Mouse (Mus musculus) CH12.LX (cell line): Measurements from ENCODE around the gene Hspa1l. TPM values are rescaled to one million over a fixed set of nuclear protein-coding genes. Genes with fewer than 3 reads are reported as not detected.

ENCODE experiments used
- DNase-seq: peaks from one replicate; pipeline ENCODE4 v3.0.0-alpha.2; 2013; ENCODE audit errors: extremely low read depth
- H3K27ac ChIP-seq: 2 replicates; pipeline ENCODE4 v1.5.1; 2012; ENCODE audit warnings: low read depth, mild to moderate bottlenecking, control low read depth, moderate library complexity; ENCODE audit not compliant: insufficient read depth
- H3K27me3 ChIP-seq: replicated peaks from 2 replicates; pipeline ENCODE3; 2012; ENCODE audit warnings: inconsistent platforms
- H3K36me3 ChIP-seq, 2 experiments: replicated peaks in 1 of 2; 2 replicates each; pipeline versions ENCODE3 to v1.6.1; 2012; ENCODE audit warnings: inconsistent platforms in 1 of 2, low read length in 1 of 2, mild to moderate bottlenecking in 1 of 2, mixed read lengths in 1 of 2, moderate library complexity in 1 of 2; ENCODE audit not compliant: control insufficient read depth in 1 of 2, insufficient read depth in 1 of 2
- H3K4me1 ChIP-seq, 2 experiments: 2 replicates each; pipeline ENCODE4 v1.6.1; 2012; ENCODE audit warnings: inconsistent platforms in 1 of 2, moderate library complexity in 1 of 2; ENCODE audit not compliant: insufficient read depth in 2 of 2, control insufficient read depth in 1 of 2
- H3K4me2 ChIP-seq: 2 replicates; pipeline ENCODE4 v1.6.1; 2012; ENCODE audit warnings: low read depth, mild to moderate bottlenecking, control low read depth; ENCODE audit not compliant: poor library complexity, insufficient read depth, severe bottlenecking
- H3K4me3 ChIP-seq, 3 experiments: fragments of 150-350 bp in 1 of 3; sonication (generic) in 1 of 3; replicated peaks in 1 of 3; 2 replicates each; pipeline versions ENCODE3 to v1.5.1; 2011 to 2012; ENCODE audit warnings: low read depth in 2 of 3, low read length in 2 of 3, mild to moderate bottlenecking in 2 of 3, moderate library complexity in 2 of 3, control low read depth in 1 of 3, improper control_type of control experiment in 1 of 3, inconsistent platforms in 1 of 3, mixed read lengths in 1 of 3; ENCODE audit not compliant: poor library complexity in 1 of 3
- H3K79me2 ChIP-seq: replicated peaks from 2 replicates; pipeline ENCODE4 v1.6.1; 2012; ENCODE audit warnings: mild to moderate bottlenecking, moderate library complexity; ENCODE audit not compliant: control insufficient read depth, poor library complexity, insufficient read depth, severe bottlenecking; ENCODE audit errors: extremely low read depth
- H3K9ac ChIP-seq: 2 replicates; pipeline ENCODE4 v1.6.1; 2012; ENCODE audit warnings: low read depth, mild to moderate bottlenecking, control low read depth, moderate library complexity; ENCODE audit not compliant: insufficient read depth
- H3K9me3 ChIP-seq: replicated peaks from 2 replicates; pipeline ENCODE3; 2012; ENCODE audit warnings: low read length, inconsistent platforms, mixed read lengths
- BHLHE40 ChIP-seq: IDR thresholded peaks from 2 replicates; pipeline ENCODE4 v1.6.1; 2011; ENCODE audit warnings: mild to moderate bottlenecking, low read depth, low read length, improper control_type of control experiment
- CHD1 ChIP-seq: IDR thresholded peaks from 2 replicates; pipeline ENCODE4 v1.6.1; 2012; ENCODE audit warnings: low read depth, low read length, improper control_type of control experiment, inconsistent platforms
- CHD2 ChIP-seq: IDR thresholded peaks from 2 replicates; pipeline ENCODE4 v1.6.1; 2011; ENCODE audit warnings: low read length, improper control_type of control experiment
- CTCF ChIP-seq, 2 experiments: IDR thresholded peaks in 1 of 2; conservative IDR thresholded peaks in 1 of 2; 2 replicates each; pipeline ENCODE4 v1.5.1; 2011 to 2012; ENCODE audit warnings: low read depth in 2 of 2, low read length in 2 of 2, improper control_type of control experiment in 1 of 2, inconsistent platforms in 1 of 2, mild to moderate bottlenecking in 1 of 2, moderate library complexity in 1 of 2
- E2F4 ChIP-seq: IDR thresholded peaks from 2 replicates; pipeline ENCODE4 v1.6.1; 2011; ENCODE audit warnings: low read depth, low read length, improper control_type of control experiment; ENCODE audit not compliant: insufficient replicate concordance
- ELF1 ChIP-seq: IDR thresholded peaks from 2 replicates; pipeline ENCODE4 v1.6.1; 2014; ENCODE audit warnings: low read depth, mild to moderate bottlenecking, inconsistent platforms, low read length, improper control_type of control experiment
- EP300 ChIP-seq: IDR thresholded peaks from 2 replicates; pipeline ENCODE4 v1.6.1; 2011; ENCODE audit warnings: low read length, improper control_type of control experiment
- ETS1 ChIP-seq: conservative IDR thresholded peaks from 2 replicates; pipeline ENCODE4 v1.6.1; 2012; ENCODE audit warnings: low read depth, mild to moderate bottlenecking, inconsistent platforms, low read length, improper control_type of control experiment, moderate library complexity
- GABPA ChIP-seq: IDR thresholded peaks from 2 replicates; pipeline ENCODE4 v1.6.1; 2012; ENCODE audit warnings: low read depth, low read length, improper control_type of control experiment, inconsistent platforms; ENCODE audit not compliant: insufficient replicate concordance
- HCFC1 ChIP-seq: IDR thresholded peaks from 2 replicates; pipeline ENCODE4 v1.6.1; 2012; ENCODE audit warnings: low read depth, mild to moderate bottlenecking, inconsistent platforms, low read length, improper control_type of control experiment
- IRF4 ChIP-seq: IDR thresholded peaks from 2 replicates; pipeline ENCODE4 v1.6.1; 2014; ENCODE audit warnings: low read depth, mild to moderate bottlenecking, inconsistent platforms, low read length, improper control_type of control experiment
- JUN ChIP-seq: IDR thresholded peaks from 2 replicates; pipeline ENCODE4 v1.6.1; 2011; ENCODE audit warnings: low read depth, mild to moderate bottlenecking, low read length, improper control_type of control experiment, moderate library complexity; ENCODE audit not compliant: insufficient read depth
- JUND ChIP-seq: conservative IDR thresholded peaks from 2 replicates; pipeline ENCODE4 v1.6.1; 2011; ENCODE audit warnings: low read depth, low read length, improper control_type of control experiment
- KAT2A ChIP-seq: IDR thresholded peaks from 2 replicates; pipeline ENCODE4 v1.6.1; 2012; ENCODE audit warnings: low read length, improper control_type of control experiment, inconsistent platforms; ENCODE audit not compliant: insufficient replicate concordance
- MAFK ChIP-seq: IDR thresholded peaks from 2 replicates; pipeline ENCODE4 v1.6.1; 2011; ENCODE audit warnings: low read length, improper control_type of control experiment; ENCODE audit not compliant: insufficient replicate concordance
- MAX ChIP-seq: IDR thresholded peaks from 2 replicates; pipeline ENCODE4 v1.6.1; 2011; ENCODE audit warnings: low read length, improper control_type of control experiment
- MAZ ChIP-seq: IDR thresholded peaks from 2 replicates; pipeline ENCODE4 v1.6.1; 2012; ENCODE audit warnings: low read depth, mild to moderate bottlenecking, inconsistent platforms, low read length, improper control_type of control experiment, moderate library complexity
- MEF2A ChIP-seq: IDR thresholded peaks from 2 replicates; pipeline ENCODE4 v1.6.1; 2014; ENCODE audit warnings: low read depth, mild to moderate bottlenecking, inconsistent platforms, low read length, improper control_type of control experiment, borderline replicate concordance
- MXI1 ChIP-seq: IDR thresholded peaks from 2 replicates; pipeline ENCODE4 v1.6.1; 2011; ENCODE audit warnings: mild to moderate bottlenecking, low read depth, low read length, improper control_type of control experiment
- MYC ChIP-seq: IDR thresholded peaks from 2 replicates; pipeline ENCODE4 v1.6.1; 2011; ENCODE audit warnings: low read depth, mild to moderate bottlenecking, improper control_type of control experiment, low read length
- NELFE ChIP-seq: IDR thresholded peaks from 2 replicates; pipeline ENCODE4 v1.6.1; 2011; ENCODE audit warnings: low read depth, low read length, improper control_type of control experiment
- NRF1 ChIP-seq: IDR thresholded peaks from 2 replicates; pipeline ENCODE4 v1.6.1; 2014; ENCODE audit warnings: low read depth, mild to moderate bottlenecking, inconsistent platforms, low read length, improper control_type of control experiment, moderate library complexity
- PAX5 ChIP-seq: IDR thresholded peaks from 2 replicates; pipeline ENCODE4 v1.6.1; 2012; ENCODE audit warnings: low read length, inconsistent platforms, mixed read lengths
- POLR2A ChIP-seq: IDR thresholded peaks from 2 replicates; pipeline ENCODE4 v1.6.1; 2011; ENCODE audit warnings: low read depth, mild to moderate bottlenecking, improper control_type of control experiment, low read length
- POLR2AphosphoS2 ChIP-seq: IDR thresholded peaks from 2 replicates; pipeline ENCODE4 v1.6.1; 2011; ENCODE audit warnings: low read depth, low read length, improper control_type of control experiment
- RAD21 ChIP-seq: IDR thresholded peaks from 2 replicates; pipeline ENCODE4 v1.6.1; 2011; ENCODE audit warnings: low read depth, mild to moderate bottlenecking, low read length, improper control_type of control experiment, moderate library complexity
- RCOR1 ChIP-seq: conservative IDR thresholded peaks from 2 replicates; pipeline ENCODE4 v1.6.1; 2012; ENCODE audit warnings: low read depth, mild to moderate bottlenecking, inconsistent platforms, low read length, improper control_type of control experiment
- SIN3A ChIP-seq: IDR thresholded peaks from 2 replicates; pipeline ENCODE4 v1.6.1; 2012; ENCODE audit warnings: low read length, improper control_type of control experiment, inconsistent platforms
- SMC3 ChIP-seq: IDR thresholded peaks from 2 replicates; pipeline ENCODE4 v1.6.1; 2011; ENCODE audit warnings: low read depth, low read length, improper control_type of control experiment
- TBP ChIP-seq: conservative IDR thresholded peaks from 2 replicates; pipeline ENCODE4 v1.6.1; 2011; ENCODE audit warnings: low read depth, low read length, improper control_type of control experiment
- TCF12 ChIP-seq: IDR thresholded peaks from 2 replicates; pipeline ENCODE4 v1.6.1; 2014; ENCODE audit warnings: low read depth, mild to moderate bottlenecking, inconsistent platforms, low read length, improper control_type of control experiment
- UBTF ChIP-seq: IDR thresholded peaks from 2 replicates; pipeline ENCODE4 v1.6.1; 2012; ENCODE audit warnings: low read depth, mild to moderate bottlenecking, inconsistent platforms, low read length, improper control_type of control experiment, moderate library complexity
- USF1 ChIP-seq: IDR thresholded peaks from 2 replicates; pipeline ENCODE4 v1.6.1; 2014; ENCODE audit warnings: low read depth, mild to moderate bottlenecking, inconsistent platforms, low read length, improper control_type of control experiment
- USF2 ChIP-seq: conservative IDR thresholded peaks from 2 replicates; pipeline ENCODE4 v1.6.1; 2011; ENCODE audit warnings: low read depth, low read length, improper control_type of control experiment
- ZC3H11A ChIP-seq: IDR thresholded peaks from 2 replicates; pipeline ENCODE4 v1.6.1; 2012; ENCODE audit warnings: low read depth, mild to moderate bottlenecking, inconsistent platforms, low read length, improper control_type of control experiment
- ZKSCAN1 ChIP-seq: IDR thresholded peaks from 2 replicates; pipeline ENCODE4 v1.6.1; 2012; ENCODE audit warnings: low read depth, inconsistent platforms, low read length, improper control_type of control experiment, borderline replicate concordance
- ZMIZ1 ChIP-seq: IDR thresholded peaks from 2 replicates; pipeline ENCODE4 v1.6.1; 2012; ENCODE audit warnings: low read depth, mild to moderate bottlenecking, inconsistent platforms, low read length, improper control_type of control experiment
- ZNF384 ChIP-seq: IDR thresholded peaks from 2 replicates; pipeline ENCODE4 v1.6.1; 2012; ENCODE audit warnings: low read depth, low read length, improper control_type of control experiment, inconsistent platforms
- dilution Hi-C: fragments of 300-500 bp; cut with MboI; formaldehyde crosslinking; loops from 2 replicates; pipeline ENCODE4 v1.14.3; 2020; ENCODE audit warnings: low sequenced_read_pairs; ENCODE audit not compliant: extremely low pct_unique_long_range_greater_than_20kb, extremely low pct_ligation_motif_present
- in situ Hi-C: fragments of 300-500 bp; cut with MboI; formaldehyde crosslinking; loops from 3 replicates; pipeline ENCODE4 v1.14.3; 2019; ENCODE audit warnings: low sequenced_read_pairs, low pct_ligation_motif_present, low pct_unique_long_range_greater_than_20kb, mixed read lengths
- polyA plus RNA-seq: library from polyadenylated mRNA; unstranded; fragments of >175 nt; gene quantifications from 2 replicates; pipeline ENCODE4 v1.2.1, GENCODE M21; 2012; ENCODE audit warnings: low read depth; ENCODE audit not compliant: insufficient read length
- total RNA-seq, 2 experiments: library from RNA; depleted of rRNA; stranded (reverse); fragments of 300-350 nt in 1 of 2; fragments of >200 nt in 1 of 2; gene quantifications; 2 replicates each; pipeline ENCODE4 v1.2.3; 2012 to 2014

Hspa1l gene
- total and polyA plus RNA-seq, 3 experiments: 0.30 to 1.4 TPM; not detected in 1

DNA sequence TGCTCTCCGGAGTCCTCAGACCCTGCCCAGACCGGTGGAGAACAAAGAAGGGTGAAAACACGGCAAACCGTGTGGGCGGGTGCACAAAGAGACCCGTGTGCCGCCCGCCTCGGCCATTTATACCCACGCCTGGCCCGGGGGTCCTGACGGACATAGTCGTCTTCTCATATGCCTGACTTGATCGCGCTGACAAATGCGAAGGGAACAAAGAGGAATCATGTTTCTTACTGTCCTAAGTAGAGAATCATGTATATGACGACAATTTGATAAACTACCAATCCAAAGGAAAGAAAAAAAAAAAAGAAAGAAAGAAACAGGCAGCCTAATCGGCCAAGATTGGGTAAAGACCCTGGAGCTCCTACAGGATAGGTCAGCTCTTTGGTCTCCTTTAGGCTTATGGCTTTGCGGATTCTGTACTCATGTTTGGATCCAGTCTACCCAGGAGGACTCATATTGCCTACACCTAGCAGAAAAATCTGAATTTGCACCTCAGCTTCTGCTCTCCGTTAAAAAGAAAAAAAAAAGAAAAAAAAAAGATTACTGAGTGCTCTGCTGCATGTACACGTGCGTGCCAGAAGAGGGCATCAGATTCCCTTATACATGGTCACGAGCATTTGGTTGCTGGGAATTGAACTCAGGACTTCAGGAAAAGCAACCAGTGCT lies 20.0 kb upstream of the Hspa1l start:
- H3K27ac ChIP-seq: peak overlapping the region; percentile 60; the same call in 1 of the 2 replicates
- in situ Hi-C loops (no loop called here), dilution Hi-C loops (no loop called here)
- H3K9ac ChIP-seq: peak overlapping the region; percentile 92
- peaks cover 10 to 19% of the 10 kb centered on the region in 2 experiments; a peak in 3 of 4 replicates for H3K4me1 ChIP-seq
- DNase-seq: peak; percentile 76
- no peaks in the 10 kb centered on the region for H3K27me3 ChIP-seq
- TF ChIP-seq USF2 (no peak), MAX (peak; percentile 100), PAX5 (no peak), RAD21 (peak; percentile 47), CTCF (conservative IDR thresholded peaks at IDR 0.05 in 1 of 2, IDR thresholded peaks at IDR 0.05 in 1 of 2; ENCODE audit: low read depth in 2 of 2, low read length in 2 of 2) (peak; percentile 67 to 73), KAT2A (peak; percentile 78; the same call in 1 of the 2 replicates), MEF2A (0 out of 2 replicates have a peak, but pooled peaks have one; percentile 39), CHD1 (0 out of 2 replicates have a peak, but pooled peaks have one; percentile 14), EP300 (no peak), RCOR1 (no peak), ZMIZ1 (peak; percentile 99), TBP (peak; percentile 98), MAFK (no peak), JUN (no peak), TCF12 (peak; percentile 95), NRF1 (no peak), USF1 (no peak), HCFC1 (peak; percentile 84), GABPA (no peak), MXI1 (peak; percentile 79; the same call in 1 of the 2 replicates), SIN3A (peak; percentile 78; the same call in 1 of the 2 replicates), MAZ (no peak), IRF4 (peak; percentile 17; the same call in 1 of the 2 replicates), ZC3H11A (no peak), ETS1 (no peak), JUND (0 out of 2 replicates have a peak, but pooled peaks have one; percentile 8), UBTF (no peak), CHD2 (no peak), ELF1 (no peak), POLR2AphosphoS2 (peak; percentile 98), NELFE (peak; percentile 100), BHLHE40 (peak; percentile 86), MYC (peak; percentile 92), ZKSCAN1 (no peak), ZNF384 (peak; percentile 67; the same call in 1 of the 2 replicates), E2F4 (0 out of 2 replicates have a peak, but pooled peaks have one; percentile 61), SMC3 (peak; percentile 53), POLR2A (peak; percentile 99)
- no peaks in the 10 kb centered on the region for H3K9me3 ChIP-seq
- H3K4me3 ChIP-seq: peak overlapping the region; percentile 87 to 98 (median 96)
- peaks cover 15 to 29% of the 10 kb centered on the region in 2 experiments for H3K36me3 ChIP-seq
- peaks cover 19% of the 10 kb centered on the region for H3K79me2 ChIP-seq
- peak overlapping the region; percentile 40; the same call in 1 of the 2 replicates for H3K4me2 ChIP-seq
